Mouse (Mus musculus): ENCODE measurements around the gene Fam69b. TPM values are rescaled to one million over a fixed set of nuclear protein-coding genes. Genes with fewer than 3 reads are reported as not detected.

Gene Fam69b
- total RNA-seq, 1 experiment = 24.6 TPM

DNA sequence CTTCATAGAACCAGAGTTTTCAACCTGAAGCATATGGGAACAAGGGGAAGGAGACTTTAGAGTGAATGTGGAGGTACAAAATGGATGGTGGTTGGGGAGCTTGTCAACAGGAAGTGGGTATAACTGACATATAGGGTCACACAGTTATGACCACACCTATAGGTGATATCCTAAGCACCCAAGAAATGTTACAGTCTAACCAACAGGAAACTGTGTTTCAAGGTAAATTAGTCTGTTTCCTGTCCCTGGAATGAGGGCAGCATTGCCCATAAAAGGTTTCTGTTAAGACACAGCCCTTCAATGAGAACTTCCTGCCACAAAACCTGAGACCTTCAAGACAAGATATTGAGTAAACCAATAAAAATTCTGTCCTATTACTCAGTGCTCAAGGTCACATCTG is 40.5 kb downstream of the Fam69b start:
- in situ Hi-C loops (cut with MboI; ENCODE audit: low sequenced_read_pairs in 2 of 2, unreplicated experiment in 2 of 2) = no loop called here

DNA sequence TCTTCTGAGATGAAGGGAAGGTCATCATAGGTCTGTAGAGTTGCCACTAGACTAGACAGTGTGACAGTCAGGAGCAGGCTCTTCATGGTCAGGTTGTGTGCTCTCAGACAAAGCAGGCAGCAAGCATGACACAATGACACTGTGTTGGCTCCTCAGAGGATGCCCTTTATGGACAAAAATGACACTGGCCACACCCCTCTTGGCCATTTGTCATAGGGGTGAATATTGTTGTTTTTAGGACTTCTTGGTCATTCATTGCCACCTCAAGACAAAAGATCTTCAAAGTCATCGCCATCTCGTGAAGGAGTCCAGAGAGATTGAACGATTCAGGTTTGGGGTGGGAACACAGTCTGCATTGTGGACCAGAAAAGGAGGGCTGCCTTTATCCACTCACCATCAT is 42.9 kb downstream of the Fam69b start, which contains the start of gene Lcn4:
Gene Lcn4 (minus strand): TSS at position 101 of the 400 bp plus-strand sequence.
- H3K36me3 ChIP-seq (ENCODE audit: control insufficient read depth, insufficient read depth, low read length, poor library complexity, severe bottlenecking) = no peaks in the 10 kb centered on the region
- in situ Hi-C loops (cut with MboI; ENCODE audit: low sequenced_read_pairs in 2 of 2, unreplicated experiment in 2 of 2) = no loop called here
- H3K27ac ChIP-seq (ENCODE audit: insufficient read depth, low read depth, low read length, poor library complexity, severe bottlenecking) = no peak within 1 kb of the TSS
- DNase-seq (ENCODE audit: low read depth, low spot score) = no peak
- TF ChIP-seq MAFK (IDR thresholded peaks at IDR 0.05; ENCODE audit: insufficient read depth, low read depth, low read length) (no peak), ZC3H11A (IDR thresholded peaks at IDR 0.05; ENCODE audit: borderline replicate concordance, low read depth, low read length) (no peak), CHD2 (IDR thresholded peaks at IDR 0.05; ENCODE audit: low read depth, low read length) (no peak), HCFC1 (IDR thresholded peaks at IDR 0.05; ENCODE audit: borderline replicate concordance, insufficient read depth, low read length) (no peak), ZNF384 (IDR thresholded peaks at IDR 0.05; ENCODE audit: low read depth, low read length) (no peak)
- no peaks in the 10 kb centered on the region for H3K9me3 ChIP-seq (ENCODE audit: control insufficient read depth, insufficient read depth, low read depth, low read length)
- H3K9ac ChIP-seq (ENCODE audit: insufficient read depth, low read depth, low read length, poor library complexity, severe bottlenecking) = no peak within 1 kb of the TSS
- H3K4me1 ChIP-seq (ENCODE audit: control insufficient read depth in 2 of 2, insufficient read depth in 2 of 2, low read length in 2 of 2, poor library complexity in 1 of 2) = no peaks in the 10 kb centered on the region
- no peak within 1 kb of the TSS for H3K4me3 ChIP-seq (ENCODE audit: insufficient read depth in 1 of 2, low read depth in 1 of 2, low read length in 2 of 2, poor library complexity in 1 of 2, severe bottlenecking in 1 of 2)

More for the DNA sequence above, 40.5 kb downstream of the Fam69b start:
- Histone ChIP-seq H3K9ac (ENCODE audit: insufficient read depth, low read depth, low read length, poor library complexity, severe bottlenecking) (no peak overlapping the region), H3K27ac (ENCODE audit: insufficient read depth, low read depth, low read length, poor library complexity, severe bottlenecking) (no peak overlapping the region), H3K36me3 (ENCODE audit: control insufficient read depth, insufficient read depth, low read length, poor library complexity, severe bottlenecking) (no peaks in the 10 kb centered on the region), H3K4me3 (ENCODE audit: insufficient read depth in 1 of 2, low read depth in 1 of 2, low read length in 2 of 2, poor library complexity in 1 of 2, severe bottlenecking in 1 of 2) (no peak overlapping the region), H3K4me1 (ENCODE audit: control insufficient read depth in 2 of 2, insufficient read depth in 2 of 2, low read length in 2 of 2, poor library complexity in 1 of 2) (no peaks in the 10 kb centered on the region; a peak in 1 of 4 replicates), H3K9me3 (ENCODE audit: control insufficient read depth, insufficient read depth, low read depth, low read length) (no peaks in the 10 kb centered on the region)
- no peak for TF ChIP-seq MAFK (IDR thresholded peaks at IDR 0.05; ENCODE audit: insufficient read depth, low read depth, low read length)
- no peak for TF ChIP-seq CHD2 (IDR thresholded peaks at IDR 0.05; ENCODE audit: low read depth, low read length)
- TF ChIP-seq ZNF384 (IDR thresholded peaks at IDR 0.05; ENCODE audit: low read depth, low read length) = no peak
- no peak for TF ChIP-seq ZC3H11A (IDR thresholded peaks at IDR 0.05; ENCODE audit: borderline replicate concordance, low read depth, low read length)
- no peak for TF ChIP-seq HCFC1 (IDR thresholded peaks at IDR 0.05; ENCODE audit: borderline replicate concordance, insufficient read depth, low read length)
- DNase-seq (ENCODE audit: low read depth, low spot score) = no peak

Other genes starting within 250 kb of the Fam69b start
- gene Snapc4, start 247.8 kb upstream of the Fam69b start, total RNA-seq (2012; rRNA removed) = 79.2 and 128 TPM in 2 replicates
- 87.8 and 90.4 TPM in 2 replicates for gene Entr1, start 239.1 kb upstream of the Fam69b start, total RNA-seq (2012; rRNA removed)
- 133 and 149 TPM in 2 replicates for gene Pmpca, start 239.1 kb upstream of the Fam69b start, total RNA-seq (2012; rRNA removed)
- 10.4 and 13.6 TPM in 2 replicates for gene Inpp5e, start 219.3 kb upstream of the Fam69b start, total RNA-seq (2012; rRNA removed)
- gene Sec16a, start 183.2 kb upstream of the Fam69b start, total RNA-seq (2012; rRNA removed) = 47.3 and 62.5 TPM in 2 replicates
- 34.9 and 77.8 TPM in 2 replicates for gene Notch1, start 111.8 kb upstream of the Fam69b start, total RNA-seq (2012; rRNA removed)
- gene Egfl7, start 48.4 kb upstream of the Fam69b start, total RNA-seq (2012; rRNA removed) = 104 and 156 TPM in 2 replicates
- not detected in 2 replicates for gene Gm20532, start 41.8 kb upstream of the Fam69b start, total RNA-seq (2012; rRNA removed)
- gene Agpat2, start 24.0 kb upstream of the Fam69b start, total RNA-seq (2012; rRNA removed) = 60.4 and 88.2 TPM in 2 replicates
- not detected in 2 replicates for gene Lcn4, start 42.8 kb downstream of the Fam69b start, total RNA-seq (2012; rRNA removed)
- gene Abo, start 236.5 kb downstream of the Fam69b start, total RNA-seq (2012; rRNA removed) = 1.8 and 2.1 TPM in 2 replicates